ENCODE assay signal across 9 mouse cellular contexts in the genomic region with DNA sequence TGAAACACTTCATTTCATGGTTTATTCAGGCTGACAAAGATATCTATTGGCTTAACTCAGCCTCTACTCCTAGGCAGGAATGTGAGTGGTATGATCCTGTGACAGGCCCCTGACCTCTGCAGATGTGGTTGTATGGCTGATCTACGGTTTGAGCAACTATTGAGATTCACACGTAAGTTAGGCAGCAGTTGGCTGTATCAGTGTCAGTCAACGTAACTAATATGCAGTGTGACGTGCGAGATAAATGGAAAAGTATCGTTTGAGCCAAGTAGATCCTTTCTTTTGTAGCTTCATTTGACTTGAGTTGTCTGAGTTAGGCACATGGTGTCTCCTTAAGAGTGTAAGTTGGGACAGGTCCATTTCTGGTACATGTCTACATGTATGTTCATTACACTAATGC. TPM values are rescaled to one million over a fixed set of nuclear protein-coding genes. Genes with fewer than 3 reads are reported as not detected.
DNase-seq lines count a peak whose midpoint lies in the region; ATAC-seq lines count a peak whose summit lies in the region.
"Had no signal": no experiment of that assay in that cellular context is flagged by ENCODE, and none has a peak within 500 bp of the region (broad histone marks: within the 10 kb centered on the region; RNA-seq: fewer than 3 reads in every experiment).

No protein-coding gene starts in this region.

- H3K27me3 ChIP-seq in kidney, embryonic 14.5 days (ENCODE audit: control insufficient read depth, insufficient read depth, low read length) = no peaks in the 10 kb centered on the region
- peaks cover 22% of the 10 kb centered on the region for H3K27me3 ChIP-seq in liver, embryonic 11.5 days (replicated peaks; ENCODE audit: control insufficient read depth, insufficient read depth, low read length)

- no peak for DNase-seq in kidney, adult 18-20 months
- peak; percentile 71 for DNase-seq in CD4-positive helper T cell, adult 2 months (ENCODE audit: low read depth, low spot score)
- DNase-seq in T-cell, adult 2 months (ENCODE audit: low spot score) = peak; percentile 58
- DNase-seq in liver, embryonic 11.5 days (ENCODE audit: low spot score) = no peak
- DNase-seq in natural killer cell, adult 2 months (ENCODE audit: low spot score in 2 of 2) = no peak
- DNase-seq in layer of hippocampus, postnatal 25 days (ENCODE audit: extremely low spot score in 1 of 2, low spot score in 1 of 2) = no peak
- DNase-seq: gastrocnemius, postnatal 36 days; layer of hippocampus, postnatal 36 days had no signal

- H3K4me2 ChIP-seq in kidney, embryonic 14.5 days (replicated peaks; ENCODE audit: low read depth, low read length) = peak overlapping the region; percentile 93
- H3K4me2 ChIP-seq in liver, embryonic 11.5 days = peak overlapping the region; percentile 90

- H3K9ac ChIP-seq in kidney, embryonic 14.5 days (ENCODE audit: low read depth, low read length) = no peak overlapping the region
- H3K9ac ChIP-seq in liver, embryonic 11.5 days (ENCODE audit: low read depth, low read length) = no peak overlapping the region

- peak overlapping the region; percentile 79; the same call in 1 of the 2 replicates for H3K4me3 ChIP-seq in kidney, embryonic 14.5 days (ENCODE audit: low read length)
- H3K4me3 ChIP-seq in liver, embryonic 11.5 days (ENCODE audit: low read depth, low read length) = no peak overlapping the region

- H3K27ac ChIP-seq in kidney, embryonic 14.5 days (ENCODE audit: low read depth, low read length) = no peak overlapping the region
- H3K27ac ChIP-seq in liver, embryonic 11.5 days (ENCODE audit: low read depth, low read length) = no peak overlapping the region

- 81% methylated on average over 6 of the region's 6 CpGs for WGBS in kidney, embryonic 14.5 days
- WGBS in liver, embryonic 11.5 days = 52% methylated on average over 6 of the region's 6 CpGs

- no peak for ATAC-seq in kidney, embryonic 14.5 days (ENCODE audit: low FRiP score, low TSS enrichment)
- no peak for ATAC-seq in liver, embryonic 11.5 days (replicated peaks; ENCODE audit: low FRiP score)

- H3K36me3 ChIP-seq in kidney, embryonic 14.5 days (ENCODE audit: control insufficient read depth, insufficient read depth, low read length) = peaks cover 8% of the 10 kb centered on the region; the same call in 1 of the 2 replicates
- no peaks in the 10 kb centered on the region; the same call in 1 of the 2 replicates for H3K36me3 ChIP-seq in liver, embryonic 11.5 days (ENCODE audit: control insufficient read depth, insufficient read depth, low read length)

- H3K4me1 ChIP-seq in kidney, embryonic 14.5 days (ENCODE audit: control insufficient read depth, insufficient read depth, low read length) = peaks cover 44% of the 10 kb centered on the region
- peaks cover 36% of the 10 kb centered on the region for H3K4me1 ChIP-seq in liver, embryonic 11.5 days (replicated peaks; ENCODE audit: control insufficient read depth, insufficient read depth, low read length)

- no peaks in the 10 kb centered on the region for H3K9me3 ChIP-seq in kidney, embryonic 14.5 days (ENCODE audit: control insufficient read depth, low read length)
- no peaks in the 10 kb centered on the region for H3K9me3 ChIP-seq in liver, embryonic 11.5 days (ENCODE audit: control insufficient read depth, low read length)

RNA-seq across cellular contexts. Expression of gene Itpkb, which starts 4.3 kb away (rescaled TPM):
- 7.3 and 7.7 TPM in 2 replicates for polyA plus RNA-seq in kidney, embryonic 14.5 days (2014; fragmentation: Nextera tagmentation; extraction: Ambion mirVana)
- polyA plus RNA-seq in liver, embryonic 11.5 days (2014; fragmentation: Nextera tagmentation; extraction: Ambion mirVana) = 4.1 and 4.3 TPM in 2 replicates
- total RNA-seq in layer of hippocampus, postnatal 25 days (2021) = 10 to 100 TPM; 24.4 to 26.5 TPM

Comparison
In these comparisons a context has a peak if more than half of its experiments do, and no peak if none do; other contexts are left out.
1. DNase-seq: peak in CD4-positive helper T cell, adult 2 months (single experiment) and T-cell, adult 2 months (single experiment); none in kidney, adult 18-20 months (single experiment), liver, embryonic 11.5 days (single experiment), natural killer cell, adult 2 months (0 of 2) and layer of hippocampus, postnatal 25 days (0 of 2).